Mouse (Mus musculus) erythroblast, embryonic 14.5 days (primary cell): ENCODE data around the gene Rtn4rl1. TPM values are rescaled to one million over a fixed set of nuclear protein-coding genes. Genes with fewer than 3 reads are reported as not detected.

Experiments
- H3K27me3 ChIP-seq: 2 replicates; pipeline ENCODE4 v1.6.1; 2012; ENCODE audit warnings: inconsistent platforms; ENCODE audit not compliant: control insufficient read depth
- H3K36me3 ChIP-seq: 2 replicates; pipeline ENCODE4 v1.6.1; 2012; ENCODE audit warnings: mild to moderate bottlenecking, inconsistent platforms; ENCODE audit not compliant: control insufficient read depth
- H3K4me1 ChIP-seq: 2 replicates; pipeline ENCODE4 v1.6.1; 2012; ENCODE audit warnings: inconsistent platforms; ENCODE audit not compliant: control insufficient read depth
- H3K4me3 ChIP-seq: replicated peaks from 2 replicates; pipeline ENCODE3; 2012; ENCODE audit warnings: moderate library complexity, mild to moderate bottlenecking, inconsistent platforms
- H3K9me3 ChIP-seq: 2 replicates; pipeline ENCODE4 v1.6.1; 2012; ENCODE audit warnings: low read length, inconsistent platforms, mixed read lengths; ENCODE audit not compliant: control insufficient read depth
- GATA1 ChIP-seq: IDR thresholded peaks from 2 replicates; pipeline ENCODE4 v1.6.1; 2012; ENCODE audit warnings: low read length, inconsistent platforms, mixed read lengths
- TAL1 ChIP-seq: IDR thresholded peaks from 3 replicates; pipeline ENCODE4 v1.6.1; 2012; ENCODE audit warnings: low read length, inconsistent platforms, mixed read lengths
- polyA plus RNA-seq: library from polyadenylated mRNA; stranded (reverse); fragments of >175 nt; gene quantifications from 2 replicates; pipeline ENCODE4 v1.2.3, GENCODE M21; 2012

Gene Rtn4rl1
- polyA plus RNA-seq, 1 experiment, result not detected

DNA sequence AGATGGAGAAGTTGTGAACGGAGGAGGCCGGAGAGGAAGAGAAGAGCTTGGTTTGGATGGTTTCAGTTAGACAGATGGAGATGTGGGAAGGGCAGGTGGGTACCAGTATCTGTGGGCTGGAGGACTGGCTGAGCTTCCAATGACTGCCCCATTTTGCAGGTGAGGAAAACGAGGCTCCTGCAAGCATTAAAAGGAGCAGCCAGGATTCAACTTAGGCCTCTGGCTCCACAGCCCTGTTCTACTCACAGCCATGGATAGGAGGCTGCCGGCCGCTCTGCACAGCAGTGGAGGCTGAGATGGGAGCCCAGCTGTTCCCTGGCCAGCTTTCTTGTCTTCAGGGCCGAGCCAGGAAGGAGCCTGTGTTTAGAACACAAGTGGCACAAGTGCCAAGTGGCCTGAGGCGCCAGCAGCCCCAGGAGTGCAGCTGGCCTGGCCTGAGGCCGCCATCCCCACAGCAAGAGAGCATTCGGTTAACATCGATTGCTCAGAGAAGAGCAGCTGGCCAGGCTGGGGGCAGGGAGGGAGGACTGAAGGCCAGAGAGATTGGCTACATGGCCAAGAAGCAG, 66.5 kb downstream of the Rtn4rl1 start:
- Histone ChIP-seq H3K9me3 (no peaks in the 10 kb centered on the region), H3K36me3 (no peaks in the 10 kb centered on the region), H3K4me3 (no peak overlapping the region), H3K27me3 (no peaks in the 10 kb centered on the region), H3K4me1 (peaks cover 25% of the 10 kb centered on the region)
- TF ChIP-seq GATA1 (no peak), TAL1 (no peak)

DNA sequence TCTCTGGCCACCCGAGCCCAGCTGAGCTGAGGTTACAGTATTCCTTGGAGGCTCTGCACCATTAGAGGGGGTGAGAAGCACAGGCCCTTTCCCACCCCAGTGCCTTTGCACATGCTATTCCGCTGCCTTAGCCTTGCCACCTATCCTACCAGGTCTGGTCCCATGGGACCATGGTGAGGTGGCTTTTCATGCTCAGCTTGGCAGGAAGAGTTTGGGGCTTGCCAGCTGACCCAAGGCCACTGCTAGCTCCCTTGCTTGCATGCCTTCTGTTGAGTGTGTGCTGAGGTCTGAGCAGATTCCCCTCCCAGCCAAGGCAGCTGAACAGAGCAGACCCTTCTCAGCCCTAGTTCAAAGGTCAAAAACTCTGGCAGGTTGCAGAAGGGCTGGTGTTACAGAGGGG, 67.4 kb downstream of the Rtn4rl1 start:
- no peaks in the 10 kb centered on the region for H3K9me3 ChIP-seq
- H3K36me3 ChIP-seq, result no peaks in the 10 kb centered on the region
- peaks cover 22% of the 10 kb centered on the region for H3K4me1 ChIP-seq
- no peak for TF ChIP-seq TAL1
- no peak for TF ChIP-seq GATA1
- no peak overlapping the region for H3K4me3 ChIP-seq
- H3K27me3 ChIP-seq, result no peaks in the 10 kb centered on the region

DNA sequence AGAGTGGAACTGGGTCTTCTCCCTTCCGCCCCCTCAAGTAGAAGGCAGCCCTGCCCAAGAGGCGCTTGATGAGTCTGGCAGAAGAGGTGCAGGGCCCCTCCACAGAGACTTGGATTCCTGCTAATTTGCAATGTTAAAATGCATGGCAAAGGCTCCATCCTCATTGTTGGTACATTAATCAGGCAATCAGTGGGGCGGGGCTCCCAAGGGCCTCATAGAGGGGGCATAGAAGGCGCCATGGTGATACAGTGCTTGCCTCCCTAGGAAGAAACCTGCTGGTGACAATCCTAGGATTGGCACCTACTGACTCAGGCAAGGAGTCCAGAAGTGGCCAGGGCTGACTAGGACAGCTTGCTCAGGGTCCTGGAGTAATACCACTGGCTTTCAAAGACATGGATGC, 68.1 kb downstream of the Rtn4rl1 start:
- Histone ChIP-seq H3K4me1 (peaks cover 22% of the 10 kb centered on the region), H3K4me3 (no peak overlapping the region), H3K27me3 (no peaks in the 10 kb centered on the region), H3K36me3 (no peaks in the 10 kb centered on the region), H3K9me3 (no peaks in the 10 kb centered on the region)
- TF ChIP-seq GATA1 (no peak), TAL1 (no peak)

DNA sequence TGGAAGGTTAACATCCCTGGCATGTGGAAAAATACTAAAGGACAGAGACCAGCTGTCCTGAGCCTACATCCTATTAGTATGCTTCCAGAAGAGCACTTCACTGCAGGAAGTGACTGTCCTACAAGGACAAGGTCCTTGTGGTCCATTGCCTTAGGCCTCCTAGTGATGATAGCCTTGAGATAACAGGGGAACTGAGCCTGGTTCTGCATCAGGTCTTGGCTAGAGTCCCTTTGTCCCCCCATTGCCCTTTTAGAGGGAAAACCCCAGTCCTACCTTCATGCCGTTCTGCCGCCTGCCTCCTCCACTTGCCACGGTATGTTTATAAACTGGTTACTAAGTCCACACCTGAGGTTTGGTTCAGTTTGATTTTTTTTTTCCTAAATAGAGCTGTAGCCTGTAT, 68.6 kb downstream of the Rtn4rl1 start:
- Histone ChIP-seq H3K9me3 (no peaks in the 10 kb centered on the region), H3K4me3 (no peak overlapping the region), H3K27me3 (no peaks in the 10 kb centered on the region), H3K4me1 (peaks cover 22% of the 10 kb centered on the region), H3K36me3 (no peaks in the 10 kb centered on the region)
- TF ChIP-seq TAL1 (no peak), GATA1 (no peak)

DNA sequence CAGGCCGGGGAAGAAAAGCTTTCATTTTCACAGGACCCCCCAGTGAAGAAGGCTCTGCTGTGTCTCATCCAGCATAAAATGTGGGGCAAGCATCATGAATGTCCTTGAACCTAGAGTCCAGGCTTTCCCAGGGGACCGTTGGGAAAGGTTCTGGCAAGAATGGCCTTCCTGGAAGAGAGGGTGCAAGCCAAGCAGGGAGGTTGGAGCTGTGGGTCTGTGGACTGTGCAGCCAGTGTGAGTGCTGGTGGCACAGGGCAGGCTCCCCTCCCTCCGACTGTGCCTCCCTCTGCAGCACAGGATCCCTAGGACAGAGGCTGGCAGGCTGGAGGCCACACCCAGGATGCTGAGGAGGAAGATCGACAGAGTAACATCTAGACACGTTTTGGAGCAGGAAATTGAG, 69.2 kb downstream of the Rtn4rl1 start:
- H3K4me3 ChIP-seq, result no peak overlapping the region
- H3K4me1 ChIP-seq, result peaks cover 24% of the 10 kb centered on the region
- H3K9me3 ChIP-seq, result no peaks in the 10 kb centered on the region
- TF ChIP-seq TAL1 (no peak), GATA1 (no peak)
- H3K36me3 ChIP-seq, result no peaks in the 10 kb centered on the region
- H3K27me3 ChIP-seq, result no peaks in the 10 kb centered on the region

DNA sequence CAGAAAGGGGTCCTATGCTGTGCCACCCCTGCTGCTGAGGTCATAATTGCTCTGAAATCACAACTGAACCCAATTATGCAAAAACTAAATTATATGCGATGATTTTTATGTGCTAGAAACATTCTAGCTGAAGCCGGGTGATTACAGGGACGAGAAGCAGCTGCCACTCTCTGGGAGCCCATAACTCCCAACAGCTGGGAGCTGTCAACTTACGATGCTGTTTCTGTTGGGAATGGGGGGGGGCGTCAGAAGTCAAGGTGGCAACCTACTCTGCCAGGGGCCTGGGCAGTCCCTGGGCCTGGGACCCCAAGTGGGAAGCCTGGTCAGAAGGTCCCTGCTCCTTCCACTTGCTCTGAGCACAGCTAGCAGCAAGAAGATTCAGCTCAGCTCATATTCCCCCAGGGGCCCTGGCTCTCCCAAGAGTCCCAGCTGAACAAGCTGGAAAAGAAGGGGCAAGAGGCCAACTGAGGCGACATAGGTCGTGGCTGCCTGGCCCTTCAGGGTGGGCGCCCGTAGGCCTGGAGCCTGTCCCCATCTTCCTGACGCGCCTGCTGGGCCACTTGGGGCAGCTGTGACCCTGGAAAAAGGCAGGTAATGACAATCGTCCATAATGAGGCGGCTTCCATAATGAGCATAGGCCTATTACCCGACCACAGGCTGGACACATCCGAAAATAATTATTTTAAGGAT, 69.8 kb downstream of the Rtn4rl1 start:
- Histone ChIP-seq H3K4me3 (no peak overlapping the region), H3K4me1 (peaks cover 29% of the 10 kb centered on the region), H3K27me3 (no peaks in the 10 kb centered on the region), H3K9me3 (no peaks in the 10 kb centered on the region), H3K36me3 (no peaks in the 10 kb centered on the region)
- TF ChIP-seq TAL1 (no peak), GATA1 (no peak)

DNA sequence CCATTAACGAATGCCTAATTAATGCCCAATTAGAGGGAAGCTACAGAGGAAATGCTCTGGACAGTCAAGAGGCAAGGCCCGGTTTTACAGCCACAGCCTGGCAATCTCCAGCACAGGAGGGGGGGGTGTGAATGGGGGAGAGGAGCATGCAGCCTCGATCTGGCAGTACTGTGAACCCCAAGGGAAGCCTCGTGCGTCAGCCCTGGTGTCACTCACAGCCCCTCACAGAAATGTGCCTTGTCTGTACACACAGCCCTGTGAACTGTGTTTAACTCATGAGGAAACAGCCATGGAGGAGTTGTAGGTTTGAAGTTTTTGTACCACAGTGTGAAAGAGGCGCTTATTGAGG, 70.4 kb downstream of the Rtn4rl1 start:
- no peak overlapping the region for H3K4me3 ChIP-seq
- H3K9me3 ChIP-seq, result no peaks in the 10 kb centered on the region
- H3K27me3 ChIP-seq, result no peaks in the 10 kb centered on the region
- H3K36me3 ChIP-seq, result no peaks in the 10 kb centered on the region
- TF ChIP-seq TAL1, result no peak
- no peak for TF ChIP-seq GATA1
- peaks cover 33% of the 10 kb centered on the region for H3K4me1 ChIP-seq

DNA sequence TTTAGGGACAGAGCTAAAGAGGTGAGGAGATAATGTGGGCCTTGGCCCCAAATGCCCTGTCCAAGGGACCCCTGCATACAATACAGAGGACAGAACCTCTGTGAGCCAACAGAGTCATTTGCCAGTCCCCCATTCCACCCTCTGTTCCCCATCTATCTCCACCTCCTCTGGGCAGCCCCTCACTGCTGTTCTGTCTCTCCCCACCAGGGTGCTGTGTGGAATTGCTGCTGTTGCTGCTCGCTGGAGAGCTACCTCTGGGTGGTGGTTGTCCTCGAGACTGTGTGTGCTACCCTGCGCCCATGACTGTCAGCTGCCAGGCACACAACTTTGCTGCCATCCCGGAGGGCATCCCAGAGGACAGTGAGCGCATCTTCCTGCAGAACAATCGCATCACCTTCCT, 71.0 kb downstream of the Rtn4rl1 start:
- Histone ChIP-seq H3K4me1 (peaks cover 38% of the 10 kb centered on the region), H3K27me3 (no peaks in the 10 kb centered on the region), H3K9me3 (no peaks in the 10 kb centered on the region), H3K4me3 (no peak overlapping the region), H3K36me3 (no peaks in the 10 kb centered on the region)
- TF ChIP-seq GATA1 (no peak), TAL1 (no peak)

DNA sequence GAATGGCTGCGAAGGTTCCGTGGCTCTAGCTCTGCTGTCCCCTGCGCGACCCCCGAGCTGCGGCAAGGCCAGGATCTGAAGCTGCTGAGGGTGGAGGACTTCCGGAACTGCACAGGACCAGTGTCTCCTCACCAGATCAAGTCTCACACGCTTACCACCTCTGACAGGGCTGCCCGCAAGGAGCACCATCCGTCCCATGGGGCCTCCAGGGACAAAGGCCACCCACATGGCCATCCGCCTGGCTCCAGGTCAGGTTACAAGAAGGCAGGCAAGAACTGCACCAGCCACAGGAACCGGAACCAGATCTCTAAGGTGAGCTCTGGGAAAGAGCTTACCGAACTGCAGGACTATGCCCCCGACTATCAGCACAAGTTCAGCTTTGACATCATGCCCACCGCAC, 72.0 kb downstream of the Rtn4rl1 start:
- H3K4me3 ChIP-seq, result no peak overlapping the region
- no peak for TF ChIP-seq GATA1
- TF ChIP-seq TAL1, result no peak
- H3K27me3 ChIP-seq, result no peaks in the 10 kb centered on the region
- no peaks in the 10 kb centered on the region for H3K9me3 ChIP-seq
- peaks cover 48% of the 10 kb centered on the region for H3K4me1 ChIP-seq
- H3K36me3 ChIP-seq, result no peaks in the 10 kb centered on the region
